Mouse (Mus musculus) heart, postnatal 0 days (tissue): ENCODE data around the gene Catsper3. TPM values are rescaled to one million over a fixed set of nuclear protein-coding genes. Genes with fewer than 3 reads are reported as not detected.

Source experiments
- ATAC-seq: fragments of 200-750 bp; cut with Nextera tagmentation; 2 replicates; pipeline ENCODE4 v1.8.0; 2017; ENCODE audit warnings: low read depth, moderate number of reproducible peaks, moderate library complexity; ENCODE audit not compliant: insufficient read depth
- DNase-seq: peaks from one replicate; pipeline ENCODE4 v3.0.0-alpha.2; 2016; ENCODE audit warnings: low spot score
- H3K27ac ChIP-seq: fragments of 300-500 bp; sonication (generic); 2 replicates; pipeline ENCODE4 v1.5.1; 2014; ENCODE audit warnings: low read depth, mild to moderate bottlenecking
- H3K27me3 ChIP-seq: fragments of 300-500 bp; sonication (generic); 2 replicates; pipeline ENCODE4 v1.6.1; 2014; ENCODE audit warnings: low read length, mixed read lengths; ENCODE audit not compliant: control insufficient read depth, insufficient read depth
- H3K36me3 ChIP-seq: fragments of 300-500 bp; sonication (generic); replicated peaks from 2 replicates; pipeline ENCODE4 v1.6.1; 2014; ENCODE audit warnings: low read length, mixed read lengths; ENCODE audit not compliant: control insufficient read depth, insufficient read depth
- H3K4me1 ChIP-seq: fragments of 300-500 bp; sonication (generic); 2 replicates; pipeline ENCODE4 v1.6.1; 2014; ENCODE audit warnings: antibody characterized with exemption; ENCODE audit not compliant: control insufficient read depth, insufficient read depth
- H3K4me2 ChIP-seq: fragments of 300-500 bp; sonication (generic); 2 replicates; pipeline ENCODE4 v1.6.1; 2014; ENCODE audit warnings: low read depth, mild to moderate bottlenecking, low read length, moderate library complexity
- H3K4me3 ChIP-seq: fragments of 300-500 bp; sonication (generic); 2 replicates; pipeline ENCODE4 v1.5.1; 2014; ENCODE audit warnings: low read depth, low read length
- H3K9ac ChIP-seq: fragments of 300-500 bp; sonication (generic); replicated peaks from 2 replicates; pipeline ENCODE4 v1.6.1; 2014; ENCODE audit warnings: low read depth, low read length, mixed read lengths
- H3K9me3 ChIP-seq: fragments of 300-500 bp; sonication (generic); replicated peaks from 2 replicates; pipeline ENCODE4 v1.6.1; 2016; ENCODE audit warnings: low read length; ENCODE audit not compliant: control insufficient read depth
- CTCF ChIP-seq: IDR thresholded peaks from 2 replicates; pipeline ENCODE4 v1.5.1; 2016; ENCODE audit warnings: antibody characterized with exemption, control low read depth, low read depth
- EP300 ChIP-seq: IDR thresholded peaks from 2 replicates; pipeline ENCODE4 v1.6.1; 2016; ENCODE audit warnings: antibody characterized with exemption, low read depth
- WGBS: fragments of 180-500 bp; shearing (Covaris S2); extraction: QIAGEN DNeasy Blood & Tissue Kit; methylation state at CpG from one replicate; pipeline ENCODE4 v1.1.7; 2014; 5-methylcytosine and 5-hydroxymethylcytosine counted together
- polyA plus RNA-seq: library from polyadenylated mRNA; unstranded; fragments of >200 nt; fragmentation: Nextera tagmentation; extraction: Ambion mirVana; gene quantifications from 2 replicates; pipeline ENCODE4 v1.2.1, GENCODE M21; 2015
- total RNA-seq: library from RNA; depleted of rRNA; stranded (reverse); fragments of >200 nt; gene quantifications from 2 replicates; pipeline ENCODE4 v1.2.3, GENCODE M21; 2014; ENCODE audit warnings: low replicate concordance

Gene Catsper3
- total and polyA plus RNA-seq, 2 experiments from 2014 or later: 0.08 TPM; not detected in 1

- peaks cover 100% of the 10 kb centered on the region for H3K27me3 ChIP-seq
- no peaks in the 10 kb centered on the region for H3K9me3 ChIP-seq
- H3K9ac ChIP-seq: no peak overlapping the region
- H3K4me3 ChIP-seq: no peak overlapping the region; the same call in 1 of the 2 replicates
- ATAC-seq (no peak), DNase-seq (no peak)
- no peak overlapping the region for H3K27ac ChIP-seq
- peaks cover 4% of the 10 kb centered on the region; the same call in 1 of the 2 replicates for H3K4me1 ChIP-seq
- TF ChIP-seq EP300 (no peak), CTCF (no peak)
- no peaks in the 10 kb centered on the region for H3K36me3 ChIP-seq
- WGBS: 3% methylated on average over 27 of the region's 33 CpGs
- H3K4me2 ChIP-seq: no peak overlapping the region
Observed at GRCm38 (mm10) chr13:55835548-55836097, 51.3 kb downstream of the Catsper3 start.

DNA sequence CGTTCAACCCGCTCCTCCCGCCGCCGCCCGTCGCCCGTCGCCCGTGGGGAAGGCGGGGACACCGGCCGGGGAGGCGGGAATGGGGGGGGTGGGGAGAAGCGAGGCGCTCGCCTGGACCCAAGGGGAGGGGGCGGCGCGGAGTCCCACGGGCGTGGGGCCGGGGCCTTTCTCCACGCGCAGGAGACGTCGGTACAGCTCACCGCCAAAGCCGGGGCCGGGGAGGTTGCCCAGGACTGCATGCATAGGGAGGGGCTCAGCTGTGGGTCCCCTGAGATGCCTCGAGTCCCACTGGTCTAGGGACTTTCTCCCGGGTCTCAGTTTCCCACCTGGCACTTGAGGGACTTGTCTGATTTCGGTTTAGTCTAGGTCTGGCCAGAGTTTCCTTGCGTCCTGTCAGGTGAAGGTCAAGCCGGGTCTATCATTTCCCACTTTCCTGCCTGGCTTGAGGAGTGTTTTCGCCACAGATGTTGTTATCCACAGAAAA is 51.8 kb downstream of the Catsper3 start, which contains the start of gene Pitx1:
Pitx1 (minus strand) TSS at position 51 of the 484 bp plus-strand sequence.
- 3% methylated on average over 24 of the region's 36 CpGs for WGBS
- peaks cover 100% of the 10 kb centered on the region for H3K27me3 ChIP-seq
- ATAC-seq: no peak
- no peaks in the 10 kb centered on the region for H3K9me3 ChIP-seq
- H3K27ac ChIP-seq: no peak within 1 kb of the TSS
- no peak within 1 kb of the TSS; the same call in 1 of the 2 replicates for H3K4me3 ChIP-seq
- no peak within 1 kb of the TSS for H3K9ac ChIP-seq
- H3K36me3 ChIP-seq: no peaks in the 10 kb centered on the region
- H3K4me2 ChIP-seq: no peak within 1 kb of the TSS
- DNase-seq: no peak
- no peak for TF ChIP-seq EP300
- no peak for TF ChIP-seq CTCF
- no peaks in the 10 kb centered on the region for H3K4me1 ChIP-seq

GRCm38 (mm10) chr13:55836786-55837780 is 52.7 kb downstream of the Catsper3 start:
- H3K36me3 ChIP-seq: no peaks in the 10 kb centered on the region
- no peaks in the 10 kb centered on the region for H3K9me3 ChIP-seq
- H3K9ac ChIP-seq: no peak overlapping the region
- TF ChIP-seq EP300: no peak
- TF ChIP-seq CTCF: no peak
- peaks cover 100% of the 10 kb centered on the region for H3K27me3 ChIP-seq
- no peak overlapping the region for H3K4me3 ChIP-seq
- DNase-seq (no peak), ATAC-seq (no peak)
- no peaks in the 10 kb centered on the region for H3K4me1 ChIP-seq
- WGBS: 3% methylated on average over 32 of the region's 32 CpGs
- H3K4me2 ChIP-seq: no peak overlapping the region
- no peak overlapping the region for H3K27ac ChIP-seq

- 55% methylated on average over 14 of the region's 14 CpGs for WGBS
- no peak overlapping the region for H3K4me2 ChIP-seq
- no peak overlapping the region for H3K9ac ChIP-seq
- no peaks in the 10 kb centered on the region for H3K36me3 ChIP-seq
- DNase-seq (no peak), ATAC-seq (no peak)
- H3K4me3 ChIP-seq: no peak overlapping the region
- H3K4me1 ChIP-seq: no peaks in the 10 kb centered on the region
- TF ChIP-seq EP300 (no peak), CTCF (no peak)
- no peak overlapping the region for H3K27ac ChIP-seq
- peaks cover 79% of the 10 kb centered on the region for H3K27me3 ChIP-seq
- H3K9me3 ChIP-seq: 0 out of 2 replicates have a peak, but pooled peaks cover 7% of the 10 kb centered on the region
Observed at GRCm38 (mm10) chr13:55840223-55840622, 55.9 kb downstream of the Catsper3 start.

DNA sequence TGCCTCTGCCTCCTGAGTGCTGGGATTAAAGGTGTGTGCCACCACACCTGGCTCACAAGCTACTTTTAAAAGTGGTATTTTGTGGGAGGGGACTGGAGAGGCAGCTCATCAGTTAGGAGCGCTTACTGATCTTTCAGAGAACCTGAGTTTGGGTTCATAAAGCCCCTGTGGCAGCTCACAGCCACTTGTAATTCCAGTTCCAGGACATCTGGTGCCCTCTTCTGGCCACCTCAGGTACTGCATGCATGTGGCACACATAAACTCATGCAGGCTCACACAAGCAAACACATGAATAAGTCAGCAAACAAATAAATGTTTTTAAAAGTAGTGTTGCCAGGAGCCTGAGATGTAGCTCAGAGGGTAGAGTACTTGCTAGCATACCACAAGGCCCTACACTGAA is 59.3 kb downstream of the Catsper3 start:
- Histone ChIP-seq H3K4me3 (no peak overlapping the region), H3K9ac (no peak overlapping the region), H3K4me1 (peaks cover 3% of the 10 kb centered on the region; the same call in 1 of the 2 replicates), H3K9me3 (0 out of 2 replicates have a peak, but pooled peaks cover 7% of the 10 kb centered on the region), H3K4me2 (no peak overlapping the region), H3K27ac (no peak overlapping the region), H3K36me3 (no peaks in the 10 kb centered on the region), H3K27me3 (peaks cover 58% of the 10 kb centered on the region)
- DNase-seq (no peak), ATAC-seq (no peak)
- 100% methylated on average over 1 of the region's 1 CpGs for WGBS
- TF ChIP-seq CTCF (peak; percentile 17; the same call in 1 of the 2 replicates), EP300 (no peak)
